Mouse (Mus musculus) common myeloid progenitor, adult 5-6 weeks (primary cell): ENCODE data around the gene A630023A22Rik. TPM values are rescaled to one million over a fixed set of nuclear protein-coding genes. Genes with fewer than 3 reads are reported as not detected.

Source experiments
- total RNA-seq: library from RNA; stranded (forward); fragments of 200-1000, 187-1606 nt; gene quantifications from 2 replicates; pipeline ENCODE4 v1.2.3, GENCODE M21; 2017

Gene A630023A22Rik
- total RNA-seq, 1 experiment from 2014 or later, result not detected

Other genes with a start within 250 kb of the A630023A22Rik start
- not detected in 2 replicates for gene Gdf10, start 179.2 kb downstream of the A630023A22Rik start, total RNA-seq
- not detected in 2 replicates for gene Gdf2, start 161.7 kb downstream of the A630023A22Rik start, total RNA-seq
- not detected in 2 replicates for gene Rbp3, start 148.8 kb downstream of the A630023A22Rik start, total RNA-seq
- 0.15 TPM in 1 of 2 replicates, not detected in the other for gene Zfp488, start 124.0 kb downstream of the A630023A22Rik start, total RNA-seq
- not detected in 2 replicates for gene Gm30083, start 87.6 kb downstream of the A630023A22Rik start, total RNA-seq
- gene Gm5460, start 86.0 kb downstream of the A630023A22Rik start, total RNA-seq, result not detected in 2 replicates
- gene Antxrl, start 50.0 kb downstream of the A630023A22Rik start, total RNA-seq, result not detected in 2 replicates
- not detected in 2 replicates for gene Anxa8, start 16.8 kb downstream of the A630023A22Rik start, total RNA-seq
- not detected in 2 replicates for gene Npy4r, start 49.7 kb upstream of the A630023A22Rik start, total RNA-seq
- gene Gprin2, start 98.9 kb upstream of the A630023A22Rik start, total RNA-seq, result not detected in 2 replicates
- not detected in 2 replicates for gene Syt15, start 116.8 kb upstream of the A630023A22Rik start, total RNA-seq
- gene Shld2, start 207.7 kb upstream of the A630023A22Rik start, total RNA-seq, result 17.1 and 19.9 TPM in 2 replicates
- 124 and 148 TPM in 2 replicates for gene Glud1, start 208.0 kb upstream of the A630023A22Rik start, total RNA-seq